Mouse (Mus musculus) left cerebral cortex, adult 6 months (tissue): ENCODE measurements around the gene Rmdn2. TPM values are rescaled to one million over a fixed set of nuclear protein-coding genes. Genes with fewer than 3 reads are reported as not detected.

ENCODE experiments used
- long read RNA-seq, 2 experiments: library from polyadenylated mRNA; unstranded; transcript quantifications; one replicate each; pipeline ENCODE4 v2.0.0; 2019 to 2020
- polyA plus RNA-seq: library from polyadenylated mRNA; unstranded; fragments of <200 nt; fragmentation: Nextera tagmentation; gene quantifications from 2 replicates; pipeline ENCODE4 v1.2.3, GENCODE M21; 2021

Gene Rmdn2
- polyA plus RNA-seq: 7.2 and 7.9 TPM in 2 replicates
- long read RNA-seq, experiment 1, transcript Rmdn2-208 (11 exons, 2,118 nt): major isoform, 11 of 40 reads
- long read RNA-seq, experiment 1, partial matches to known transcripts: 9 of 40 reads
- long read RNA-seq, experiment 1, other reads (novel, unspliced or antisense): 18 of 40 reads
- long read RNA-seq, experiment 2, partial matches to known transcripts: 3 of 8 reads
- long read RNA-seq, experiment 2, other reads (novel, unspliced or antisense): 2 of 8 reads

DNA sequence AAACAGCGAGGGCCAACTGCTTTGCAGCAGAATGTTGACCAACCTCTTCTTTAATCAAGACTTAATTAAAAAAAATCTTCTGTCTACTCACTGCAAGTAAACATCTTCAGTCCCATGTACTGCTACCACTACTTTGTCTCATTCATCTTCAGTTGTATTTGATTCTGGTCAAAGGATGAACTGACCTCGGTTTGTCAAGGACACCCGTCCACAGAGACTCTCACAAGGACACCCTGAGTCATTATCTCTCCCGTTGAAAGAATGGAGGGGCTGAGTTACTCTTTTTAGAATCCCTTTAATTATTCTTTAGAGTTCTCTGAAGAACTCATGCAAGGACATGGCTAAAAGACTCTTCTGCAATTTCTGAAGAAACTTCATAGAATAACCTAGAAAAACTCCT, at the start of gene Rmdn2:
Gene Rmdn2 (plus strand): TSS at position 319 of the 400 bp plus-strand sequence.

DNA sequence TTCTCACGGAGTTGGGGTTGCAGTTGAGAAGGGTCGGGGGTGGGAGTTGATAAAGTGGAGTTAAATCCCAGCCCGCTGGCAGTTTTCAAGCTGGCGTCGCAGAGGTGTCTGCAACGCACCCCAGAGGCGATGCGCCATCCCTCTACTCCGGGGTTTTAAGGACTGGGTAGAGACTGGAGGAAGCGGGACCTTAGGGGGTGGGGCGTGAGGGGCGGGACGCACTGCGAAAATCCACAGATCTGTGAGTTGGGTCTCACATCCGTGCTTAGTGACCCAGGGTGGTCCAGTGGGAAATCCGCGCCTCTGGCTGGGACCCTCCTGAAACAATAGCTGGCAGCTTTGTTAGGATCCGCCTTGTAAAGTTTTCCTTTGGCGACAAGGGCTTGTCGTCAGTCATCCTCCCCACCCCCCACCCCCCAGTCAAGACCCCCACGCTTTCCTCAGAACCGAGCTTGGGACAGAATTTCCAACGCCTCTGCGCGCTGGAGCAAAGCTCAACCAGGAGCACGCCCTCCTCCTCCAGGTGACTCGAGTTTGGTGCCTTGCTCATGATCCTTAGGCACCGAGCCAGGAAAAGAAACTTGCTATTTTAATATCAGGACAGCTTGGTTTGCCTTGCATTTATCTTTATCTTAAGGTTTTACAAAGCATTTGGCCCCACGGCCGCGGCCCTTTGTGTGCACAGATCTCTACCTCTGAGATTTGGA, 103.4 kb downstream of the Rmdn2 start, which contains the start of gene Cyp1b1:
Gene Cyp1b1 (minus strand): TSS at position 131 of the 707 bp plus-strand sequence.

Other genes starting within 250 kb of the Rmdn2 start
- gene Cyp1b1, start 103.2 kb downstream of the Rmdn2 start, polyA plus RNA-seq: 0.82 and 1.4 TPM in 2 replicates